Mouse (Mus musculus) kidney, postnatal 14 days (tissue): ENCODE data around the gene Tradd.
"Not testable (repeated sequence)": the region's sequence is repeated elsewhere in the genome, so short reads cannot be mapped to it uniquely, and the experiment has no call there.

Source experiments
- DNase-seq: peaks from one replicate; pipeline ENCODE4 v3.0.0; 2022; ENCODE audit warnings: mixed read lengths

The Tradd gene

GRCm38 (mm10) chr8:105233126-105233935 lies 31.1 kb downstream of the Tradd start:
- DNase-seq, result no peak

- not testable (repeated sequence) for DNase-seq
Measured at GRCm38 (mm10) chr8:105232321-105232693, 32.1 kb downstream of the Tradd start.

- DNase-seq, result no peak
Measured at GRCm38 (mm10) chr8:105231503-105232320, 32.7 kb downstream of the Tradd start.

GRCm38 (mm10) chr8:105225917-105226316 lies 38.5 kb downstream of the Tradd start:
- DNase-seq, result no peak

GRCm38 (mm10) chr8:105225272-105225593 lies 39.2 kb downstream of the Tradd start:
- DNase-seq, result no peak

GRCm38 (mm10) chr8:105224413-105225271 lies 39.8 kb downstream of the Tradd start, which contains the start of gene D230025D16Rik:
Gene D230025D16Rik (plus strand): TSS chr8:105225145.
- peak; percentile 96 for DNase-seq

- no peak for DNase-seq
Measured at GRCm38 (mm10) chr8:105223850-105224249, 40.6 kb downstream of the Tradd start.

- DNase-seq, result peak; percentile 23
Measured at GRCm38 (mm10) chr8:105217926-105218522, 46.4 kb downstream of the Tradd start.

GRCm38 (mm10) chr8:105214104-105214503 lies 50.3 kb downstream of the Tradd start:
- no peak for DNase-seq

GRCm38 (mm10) chr8:105209153-105210110 lies 55.0 kb downstream of the Tradd start:
- no peak for DNase-seq
